Mouse (Mus musculus): ENCODE measurements around the gene Mfsd11. TPM values are rescaled to one million over a fixed set of nuclear protein-coding genes. Genes with fewer than 3 reads are reported as not detected.

Mfsd11 gene
- polyA plus RNA-seq (2014; fragmentation: Illumina TruSeq; extraction: RNeasy Lipid Tissue Mini Kit (QIAGEN cat#74804); ENCODE audit: insufficient read depth, low read depth, low replicate concordance), result 12.1 TPM

GRCm38 (mm10) chr11:116852291-116852890, at the start of gene Mfsd11:
Mfsd11 (plus strand) TSS chr11:116852440.

GRCm38 (mm10) chr11:116827534-116828165, 24.6 kb upstream of the Mfsd11 start, which contains the start of gene Mxra7:
Mxra7 (minus strand) TSS chr11:116828046.

GRCm38 (mm10) chr11:116843261-116844233, 8.7 kb upstream of the Mfsd11 start, which contains the start of the genes Mettl23 and Jmjd6:
Mettl23 (plus strand) TSS chr11:116843278.
Jmjd6 (minus strand) TSS chr11:116843449.

GRCm38 (mm10) chr11:116852891-116853511, 761 bp downstream of the Mfsd11 start, which contains the start of gene Srsf2:
Srsf2 (minus strand) TSS chr11:116853094.

GRCm38 (mm10) chr11:116918323-116919185, 66.3 kb downstream of the Mfsd11 start, which contains the start of gene Mgat5b:
Mgat5b (plus strand) TSS chr11:116918863.

Other genes starting within 250 kb of the Mfsd11 start
- gene Rhbdf2, start 225.4 kb upstream of the Mfsd11 start, polyA plus RNA-seq (2014; fragmentation: Illumina TruSeq; extraction: RNeasy Lipid Tissue Mini Kit (QIAGEN cat#74804); ENCODE audit: insufficient read depth, low read depth, low replicate concordance), result 13.5 TPM
- gene Prcd, start 198.9 kb upstream of the Mfsd11 start, polyA plus RNA-seq (2014; fragmentation: Illumina TruSeq; extraction: RNeasy Lipid Tissue Mini Kit (QIAGEN cat#74804); ENCODE audit: insufficient read depth, low read depth, low replicate concordance), result 6.3 TPM
- 26.4 TPM for gene Cygb, start 198.1 kb upstream of the Mfsd11 start, polyA plus RNA-seq (2014; fragmentation: Illumina TruSeq; extraction: RNeasy Lipid Tissue Mini Kit (QIAGEN cat#74804); ENCODE audit: insufficient read depth, low read depth, low replicate concordance)
- gene St6galnac1, start 76.9 kb upstream of the Mfsd11 start, polyA plus RNA-seq (2014; fragmentation: Illumina TruSeq; extraction: RNeasy Lipid Tissue Mini Kit (QIAGEN cat#74804); ENCODE audit: insufficient read depth, low read depth, low replicate concordance), result not detected
- 42.7 TPM for gene Mxra7, start 24.4 kb upstream of the Mfsd11 start, polyA plus RNA-seq (2014; fragmentation: Illumina TruSeq; extraction: RNeasy Lipid Tissue Mini Kit (QIAGEN cat#74804); ENCODE audit: insufficient read depth, low read depth, low replicate concordance)
- gene Mettl23, start 9.2 kb upstream of the Mfsd11 start, polyA plus RNA-seq (2014; fragmentation: Illumina TruSeq; extraction: RNeasy Lipid Tissue Mini Kit (QIAGEN cat#74804); ENCODE audit: insufficient read depth, low read depth, low replicate concordance), result 48.6 TPM
- 34.6 TPM for gene Jmjd6, start 9.0 kb upstream of the Mfsd11 start, polyA plus RNA-seq (2014; fragmentation: Illumina TruSeq; extraction: RNeasy Lipid Tissue Mini Kit (QIAGEN cat#74804); ENCODE audit: insufficient read depth, low read depth, low replicate concordance)
- gene Srsf2, start 654 bp downstream of the Mfsd11 start, polyA plus RNA-seq (2014; fragmentation: Illumina TruSeq; extraction: RNeasy Lipid Tissue Mini Kit (QIAGEN cat#74804); ENCODE audit: insufficient read depth, low read depth, low replicate concordance), result 182 TPM
- gene Mgat5b, start 66.4 kb downstream of the Mfsd11 start, polyA plus RNA-seq (2014; fragmentation: Illumina TruSeq; extraction: RNeasy Lipid Tissue Mini Kit (QIAGEN cat#74804); ENCODE audit: insufficient read depth, low read depth, low replicate concordance), result not detected